Mouse (Mus musculus): ENCODE results near the gene Gstm1. TPM values are rescaled to one million over a fixed set of nuclear protein-coding genes. Genes with fewer than 3 reads are reported as not detected.

The Gstm1 gene
- polyA plus RNA-seq, 1 experiment from 2014 or later, result 83.2 TPM

Other genes starting within 250 kb of the Gstm1 start
- 0.98 TPM in 1 of 2 replicates, not detected in the other for gene Eps8l3, start 140.7 kb downstream of the Gstm1 start, polyA plus RNA-seq (2015; fragmentation: Nextera tagmentation; extraction: Ambion mirVana)
- 250 and 275 TPM in 2 replicates for gene Gstm5, start 122.2 kb downstream of the Gstm1 start, polyA plus RNA-seq (2015; fragmentation: Nextera tagmentation; extraction: Ambion mirVana)
- gene Gstm7, start 86.2 kb downstream of the Gstm1 start, polyA plus RNA-seq (2015; fragmentation: Nextera tagmentation; extraction: Ambion mirVana), result 30.6 and 31.3 TPM in 2 replicates
- 10.7 and 13.5 TPM in 2 replicates for gene Gstm6, start 74.2 kb downstream of the Gstm1 start, polyA plus RNA-seq (2015; fragmentation: Nextera tagmentation; extraction: Ambion mirVana)
- 0.28 TPM in 1 of 2 replicates, not detected in the other for gene Gstm3, start 48.7 kb downstream of the Gstm1 start, polyA plus RNA-seq (2015; fragmentation: Nextera tagmentation; extraction: Ambion mirVana)
- gene Gstm2, start 31.5 kb downstream of the Gstm1 start, polyA plus RNA-seq (2015; fragmentation: Nextera tagmentation; extraction: Ambion mirVana), result 42.0 and 46.6 TPM in 2 replicates
- gene Gstm4, start 26.9 kb upstream of the Gstm1 start, polyA plus RNA-seq (2015; fragmentation: Nextera tagmentation; extraction: Ambion mirVana), result 15.0 and 15.8 TPM in 2 replicates
- 38.4 and 44.5 TPM in 2 replicates for gene Ampd2, start 68.7 kb upstream of the Gstm1 start, polyA plus RNA-seq (2015; fragmentation: Nextera tagmentation; extraction: Ambion mirVana)
- gene Gnat2, start 74.8 kb upstream of the Gstm1 start, polyA plus RNA-seq (2015; fragmentation: Nextera tagmentation; extraction: Ambion mirVana), result 0.83 and 0.85 TPM in 2 replicates
- gene Gnai3, start 128.2 kb upstream of the Gstm1 start, polyA plus RNA-seq (2015; fragmentation: Nextera tagmentation; extraction: Ambion mirVana), result 173 and 185 TPM in 2 replicates
- gene Gpr61, start 136.9 kb upstream of the Gstm1 start, polyA plus RNA-seq (2015; fragmentation: Nextera tagmentation; extraction: Ambion mirVana), result 0.15 and 0.20 TPM in 2 replicates
- 4.0 and 4.5 TPM in 2 replicates for gene Amigo1, start 168.4 kb upstream of the Gstm1 start, polyA plus RNA-seq (2015; fragmentation: Nextera tagmentation; extraction: Ambion mirVana)
- 2.6 and 2.8 TPM in 2 replicates for gene Cyb561d1, start 183.2 kb upstream of the Gstm1 start, polyA plus RNA-seq (2015; fragmentation: Nextera tagmentation; extraction: Ambion mirVana)
- gene Atxn7l2, start 193.0 kb upstream of the Gstm1 start, polyA plus RNA-seq (2015; fragmentation: Nextera tagmentation; extraction: Ambion mirVana), result 22.0 and 27.1 TPM in 2 replicates
- 0.48 and 0.58 TPM in 2 replicates for gene Sypl2, start 208.7 kb upstream of the Gstm1 start, polyA plus RNA-seq (2015; fragmentation: Nextera tagmentation; extraction: Ambion mirVana)
- 298 and 302 TPM in 2 replicates for gene Psma5, start 239.0 kb upstream of the Gstm1 start, polyA plus RNA-seq (2015; fragmentation: Nextera tagmentation; extraction: Ambion mirVana)

All from embryonic facial prominence, embryonic 13.5 days (tissue).